Mouse (Mus musculus) lung, postnatal 0 days (tissue): Measurements from ENCODE around the gene Hyal1. TPM values are rescaled to one million over a fixed set of nuclear protein-coding genes. Genes with fewer than 3 reads are reported as not detected.

Source experiments
- ATAC-seq: fragments of 200-750 bp; cut with Nextera tagmentation; 2 replicates; pipeline ENCODE4 v1.8.0; 2017; ENCODE audit warnings: moderate library complexity
- DNase-seq: peaks from one replicate; pipeline ENCODE4 v3.0.0-alpha.2; 2016; ENCODE audit warnings: low spot score
- H3K27ac ChIP-seq: fragments of 300-500 bp; sonication (generic); 2 replicates; pipeline ENCODE4 v1.5.1; 2014; ENCODE audit warnings: antibody characterized with exemption, mild to moderate bottlenecking, low read length, mixed read lengths
- H3K27me3 ChIP-seq: fragments of 300-500 bp; sonication (generic); replicated peaks from 2 replicates; pipeline ENCODE4 v1.6.1; 2014; ENCODE audit warnings: low read length, mixed read lengths; ENCODE audit not compliant: insufficient read depth
- H3K36me3 ChIP-seq: fragments of 300-500 bp; sonication (generic); 2 replicates; pipeline ENCODE4 v1.6.1; 2014; ENCODE audit warnings: low read length, mixed read lengths; ENCODE audit not compliant: insufficient read depth
- H3K4me1 ChIP-seq: fragments of 300-500 bp; sonication (generic); 2 replicates; pipeline ENCODE4 v1.6.1; 2014; ENCODE audit warnings: antibody characterized with exemption, low read depth, low read length, mixed read lengths; ENCODE audit not compliant: insufficient read depth
- H3K4me2 ChIP-seq: fragments of 300-500 bp; sonication (generic); replicated peaks from 2 replicates; pipeline ENCODE4 v1.6.1; 2014; ENCODE audit warnings: low read depth, mild to moderate bottlenecking, low read length, moderate library complexity, mixed read lengths
- H3K4me3 ChIP-seq: fragments of 300-500 bp; sonication (generic); 2 replicates; pipeline ENCODE4 v1.5.1; 2014; ENCODE audit warnings: low read depth, low read length
- H3K9ac ChIP-seq: fragments of 300-500 bp; sonication (generic); replicated peaks from 2 replicates; pipeline ENCODE4 v1.6.1; 2014; ENCODE audit warnings: low read depth, mild to moderate bottlenecking
- H3K9me3 ChIP-seq: fragments of 300-500 bp; sonication (generic); 2 replicates; pipeline ENCODE4 v1.6.1; 2016; ENCODE audit warnings: low read length, mixed read lengths
- CTCF ChIP-seq: IDR thresholded peaks from 2 replicates; pipeline ENCODE4 v1.5.1; 2016; ENCODE audit warnings: antibody characterized with exemption, mild to moderate bottlenecking
- EP300 ChIP-seq: IDR thresholded peaks from 2 replicates; pipeline ENCODE4 v1.6.1; 2016; ENCODE audit warnings: antibody characterized with exemption, mild to moderate bottlenecking, control low read depth
- WGBS: fragments of 180-500 bp; shearing (Covaris S2); extraction: QIAGEN DNeasy Blood & Tissue Kit; methylation state at CpG from one replicate; pipeline ENCODE4 v1.1.7; 2014; 5-methylcytosine and 5-hydroxymethylcytosine counted together
- polyA plus RNA-seq: library from polyadenylated mRNA; unstranded; fragments of >200 nt; fragmentation: Nextera tagmentation; extraction: Ambion mirVana; gene quantifications from 2 replicates; pipeline ENCODE4 v1.2.1, GENCODE M21; 2015

Gene Hyal1
- polyA plus RNA-seq, 1 experiment from 2014 or later = 11.0 TPM

GRCm38 (mm10) chr9:107596619-107597569 lies 20.2 kb downstream of the Hyal1 start:
- TF ChIP-seq CTCF (no peak), EP300 (no peak)
- ATAC-seq (peak; percentile 25), DNase-seq (no peak)
- Histone ChIP-seq H3K36me3 (peaks cover 12% of the 10 kb centered on the region; the same call in 1 of the 2 replicates), H3K27ac (no peak overlapping the region), H3K4me2 (no peak overlapping the region), H3K9me3 (no peaks in the 10 kb centered on the region), H3K4me3 (no peak overlapping the region), H3K27me3 (no peaks in the 10 kb centered on the region), H3K9ac (no peak overlapping the region), H3K4me1 (0 out of 2 replicates have a peak, but pooled peaks cover 3% of the 10 kb centered on the region)
- 78% methylated on average over 11 of the region's 11 CpGs for WGBS

GRCm38 (mm10) chr9:107598385-107598784 lies 21.7 kb downstream of the Hyal1 start:
- WGBS = 65% methylated on average over 5 of the region's 5 CpGs

GRCm38 (mm10) chr9:107599433-107599832 lies 22.7 kb downstream of the Hyal1 start:
- H3K27ac ChIP-seq = no peak overlapping the region
- 0 out of 2 replicates have a peak, but pooled peaks cover 3% of the 10 kb centered on the region for H3K4me1 ChIP-seq
- no peak for ATAC-seq
- H3K27me3 ChIP-seq = no peaks in the 10 kb centered on the region
- WGBS = 81% methylated on average over 9 of the region's 9 CpGs
- TF ChIP-seq CTCF = no peak
- TF ChIP-seq EP300 = no peak
- no peaks in the 10 kb centered on the region for H3K9me3 ChIP-seq
- no peak overlapping the region for H3K4me3 ChIP-seq
- DNase-seq = no peak
- no peaks in the 10 kb centered on the region for H3K36me3 ChIP-seq
- H3K9ac ChIP-seq = no peak overlapping the region
- H3K4me2 ChIP-seq = no peak overlapping the region

More at GRCm38 (mm10) chr9:107598385-107598784, 21.7 kb downstream of the Hyal1 start:
- H3K9ac ChIP-seq = no peak overlapping the region
- no peak for DNase-seq
- H3K36me3 ChIP-seq = no peaks in the 10 kb centered on the region
- H3K27me3 ChIP-seq = no peaks in the 10 kb centered on the region
- H3K4me3 ChIP-seq = no peak overlapping the region
- no peaks in the 10 kb centered on the region for H3K9me3 ChIP-seq
- H3K4me2 ChIP-seq = no peak overlapping the region
- no peak overlapping the region for H3K27ac ChIP-seq
- no peak for TF ChIP-seq CTCF
- TF ChIP-seq EP300 = no peak
- no peak for ATAC-seq
- H3K4me1 ChIP-seq = 0 out of 2 replicates have a peak, but pooled peaks cover 3% of the 10 kb centered on the region

DNA sequence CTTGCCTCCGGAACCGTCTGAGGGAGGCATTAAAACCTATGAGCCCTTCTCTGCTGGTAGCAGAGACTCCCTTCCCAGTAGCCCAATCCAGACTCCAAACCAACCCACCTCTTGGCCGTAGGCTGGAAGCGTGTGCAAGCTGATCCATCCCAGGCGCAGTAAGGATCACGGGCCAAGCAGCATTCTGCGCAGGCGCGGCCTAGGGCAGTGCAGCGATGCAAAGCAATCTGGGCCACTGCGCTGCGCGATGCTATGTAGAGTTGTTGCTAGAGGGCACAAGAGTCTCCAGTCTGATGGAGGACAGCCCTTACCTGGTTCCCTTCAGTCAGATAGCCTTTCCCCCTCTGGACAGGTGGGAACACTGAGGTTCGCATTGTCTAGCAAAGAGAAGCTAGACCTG lies 23.1 kb downstream of the Hyal1 start:
- H3K9me3 ChIP-seq = no peaks in the 10 kb centered on the region
- no peak overlapping the region for H3K9ac ChIP-seq
- no peak overlapping the region for H3K27ac ChIP-seq
- no peak for DNase-seq
- H3K4me3 ChIP-seq = no peak overlapping the region
- H3K4me1 ChIP-seq = 0 out of 2 replicates have a peak, but pooled peaks cover 3% of the 10 kb centered on the region
- no peak overlapping the region for H3K4me2 ChIP-seq
- no peak for ATAC-seq
- 62% methylated on average over 14 of the region's 14 CpGs for WGBS
- H3K27me3 ChIP-seq = no peaks in the 10 kb centered on the region
- no peaks in the 10 kb centered on the region for H3K36me3 ChIP-seq
- TF ChIP-seq CTCF (no peak; the same call in 1 of the 2 replicates), EP300 (no peak)

- Histone ChIP-seq H3K4me2 (no peak overlapping the region), H3K27ac (no peak overlapping the region), H3K9me3 (no peaks in the 10 kb centered on the region), H3K4me3 (no peak overlapping the region), H3K36me3 (no peaks in the 10 kb centered on the region), H3K9ac (no peak overlapping the region), H3K4me1 (0 out of 2 replicates have a peak, but pooled peaks cover 3% of the 10 kb centered on the region), H3K27me3 (no peaks in the 10 kb centered on the region)
- DNase-seq (no peak), ATAC-seq (no peak)
- WGBS = 70% methylated on average over 12 of the region's 12 CpGs
- TF ChIP-seq CTCF = peak; percentile 49
- TF ChIP-seq EP300 = no peak
Observed at GRCm38 (mm10) chr9:107600745-107601144, 24.0 kb downstream of the Hyal1 start.

- Histone ChIP-seq H3K9ac (no peak overlapping the region), H3K4me2 (no peak overlapping the region), H3K9me3 (no peaks in the 10 kb centered on the region), H3K27ac (no peak overlapping the region), H3K4me1 (0 out of 2 replicates have a peak, but pooled peaks cover 3% of the 10 kb centered on the region), H3K4me3 (no peak overlapping the region), H3K27me3 (no peaks in the 10 kb centered on the region), H3K36me3 (no peaks in the 10 kb centered on the region)
- 79% methylated on average over 11 of the region's 11 CpGs for WGBS
- ATAC-seq (no peak), DNase-seq (no peak)
- TF ChIP-seq EP300 (no peak), CTCF (no peak)
Observed at GRCm38 (mm10) chr9:107601275-107601674, 24.5 kb downstream of the Hyal1 start.
